Mouse (Mus musculus): ENCODE data around the gene Gpc6.
A peak's percentile ranks its signal among the peaks of the same experiment; 100 is the strongest.

Gene Gpc6

GRCm38 (mm10) chr14:116924876-116925601 is at the start of gene Gpc6:
Gene Gpc6 (plus strand): TSS chr14:116925315.
- peak; percentile 79 for DNase-seq (ENCODE audit: low spot score)

DNA sequence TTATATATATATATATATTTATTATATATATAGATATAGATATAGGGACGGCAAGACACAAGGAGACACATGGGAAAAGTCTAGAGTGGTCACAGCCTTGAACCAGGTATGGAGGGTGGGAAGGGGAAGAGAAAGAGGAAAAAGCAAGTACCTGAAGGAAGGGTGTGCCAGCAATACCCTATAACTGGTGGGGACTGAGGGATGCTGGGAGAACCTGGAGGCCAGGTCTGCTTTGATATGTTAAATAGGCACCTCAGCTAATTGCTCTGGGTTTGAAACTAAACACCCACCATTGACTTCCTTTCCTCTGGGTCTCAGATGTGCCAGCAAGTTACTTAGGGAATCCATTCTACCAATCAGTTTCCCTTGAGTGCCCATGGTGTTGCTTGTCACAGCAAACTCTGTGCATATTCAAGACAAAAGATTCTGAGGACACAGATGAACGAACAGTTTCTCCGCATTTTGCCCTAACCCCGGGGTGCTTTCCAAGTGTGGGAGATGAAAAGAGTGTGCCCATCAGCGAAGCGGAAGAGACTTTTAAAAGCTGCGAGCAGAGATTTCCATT is 42.6 kb upstream of the Gpc6 start:
- no peak for DNase-seq (ENCODE audit: low spot score)

GRCm38 (mm10) chr14:116894316-116894715 is 30.8 kb upstream of the Gpc6 start:
- no peak for DNase-seq (ENCODE audit: low spot score)

GRCm38 (mm10) chr14:116897971-116898370 is 27.1 kb upstream of the Gpc6 start:
- DNase-seq (ENCODE audit: low spot score): no peak

DNA sequence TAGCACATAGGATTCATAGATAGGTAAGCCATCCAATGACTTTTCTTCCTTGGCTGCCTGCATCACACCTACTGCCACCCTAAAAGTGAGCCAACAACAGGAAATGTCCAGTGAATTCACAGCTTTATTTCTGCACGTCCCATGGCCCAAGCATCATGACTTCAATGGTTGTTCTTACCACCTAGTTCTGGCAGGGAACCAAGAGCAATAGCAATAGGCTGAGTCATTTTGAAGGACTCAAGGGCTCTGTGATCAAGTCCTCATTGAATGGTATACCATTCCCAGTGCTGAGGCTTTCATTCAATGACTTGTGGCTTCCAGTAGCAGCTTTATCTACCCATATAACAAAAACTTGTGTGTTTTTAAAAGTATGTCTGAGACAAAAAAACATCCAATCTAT is 13.3 kb upstream of the Gpc6 start:
- no peak for DNase-seq (ENCODE audit: low spot score)

- no peak for DNase-seq (ENCODE audit: low spot score)
Observed at GRCm38 (mm10) chr14:116916874-116917273, 8.2 kb upstream of the Gpc6 start.

DNA sequence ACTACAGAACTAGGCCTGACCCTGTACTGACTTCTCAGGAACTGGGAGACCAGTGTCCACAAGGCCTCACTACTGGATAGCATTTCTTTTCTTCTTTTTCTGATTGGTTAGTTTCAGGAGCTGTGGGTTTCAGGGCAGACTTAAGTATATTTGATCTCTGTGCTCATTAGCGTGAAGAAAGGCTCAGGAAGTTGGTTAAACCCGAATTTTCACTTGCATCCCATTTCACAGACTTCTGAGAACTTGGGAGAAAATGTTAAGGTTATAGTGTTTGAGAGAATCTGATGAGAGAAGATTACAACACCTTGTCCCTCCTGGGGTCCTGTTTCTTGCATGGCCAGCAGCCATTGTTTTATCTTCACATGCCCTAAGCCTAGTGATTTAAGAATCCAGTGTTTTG is 849 bp upstream of the Gpc6 start:
- DNase-seq (ENCODE audit: low spot score): no peak

DNA sequence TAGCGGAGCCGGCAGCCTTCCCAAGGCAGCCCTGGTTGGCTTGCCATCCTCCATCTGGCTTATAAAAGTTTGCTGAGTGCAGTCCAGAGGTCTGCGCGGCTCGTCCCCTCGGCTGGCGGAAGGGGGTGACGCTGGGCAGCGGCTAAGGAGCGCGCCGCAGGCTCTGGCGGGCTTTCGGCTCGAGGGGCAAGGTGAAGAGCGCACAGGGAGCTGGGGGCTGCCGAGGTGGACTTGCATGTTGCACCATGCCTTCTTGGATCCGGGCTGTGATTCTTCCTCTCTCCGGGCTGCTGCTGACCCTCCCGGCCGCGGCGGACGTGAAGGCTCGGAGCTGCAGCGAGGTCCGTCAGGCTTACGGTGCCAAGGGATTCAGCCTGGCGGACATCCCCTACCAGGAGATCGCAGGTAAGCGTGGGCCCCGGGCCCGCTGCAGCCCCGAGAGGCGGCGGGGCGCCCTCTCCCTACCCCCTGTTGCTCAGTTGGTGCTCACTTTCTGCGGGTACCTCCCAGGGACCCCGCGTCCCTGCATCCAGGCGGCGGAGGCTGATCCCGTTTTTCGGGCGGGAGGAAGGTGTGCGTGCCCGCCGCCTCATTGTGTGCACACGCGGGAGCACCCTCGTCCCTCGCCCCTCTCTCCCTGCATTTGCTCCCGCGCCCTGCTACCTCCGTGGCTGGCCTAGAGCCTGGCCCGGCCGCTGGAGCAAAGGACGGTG is 732 bp downstream of the Gpc6 start:
- peak; percentile 35 for DNase-seq (ENCODE audit: low spot score)

- DNase-seq (ENCODE audit: low spot score): peak; percentile 51
Observed at GRCm38 (mm10) chr14:116926404-116927171, 1.5 kb downstream of the Gpc6 start.

DNA sequence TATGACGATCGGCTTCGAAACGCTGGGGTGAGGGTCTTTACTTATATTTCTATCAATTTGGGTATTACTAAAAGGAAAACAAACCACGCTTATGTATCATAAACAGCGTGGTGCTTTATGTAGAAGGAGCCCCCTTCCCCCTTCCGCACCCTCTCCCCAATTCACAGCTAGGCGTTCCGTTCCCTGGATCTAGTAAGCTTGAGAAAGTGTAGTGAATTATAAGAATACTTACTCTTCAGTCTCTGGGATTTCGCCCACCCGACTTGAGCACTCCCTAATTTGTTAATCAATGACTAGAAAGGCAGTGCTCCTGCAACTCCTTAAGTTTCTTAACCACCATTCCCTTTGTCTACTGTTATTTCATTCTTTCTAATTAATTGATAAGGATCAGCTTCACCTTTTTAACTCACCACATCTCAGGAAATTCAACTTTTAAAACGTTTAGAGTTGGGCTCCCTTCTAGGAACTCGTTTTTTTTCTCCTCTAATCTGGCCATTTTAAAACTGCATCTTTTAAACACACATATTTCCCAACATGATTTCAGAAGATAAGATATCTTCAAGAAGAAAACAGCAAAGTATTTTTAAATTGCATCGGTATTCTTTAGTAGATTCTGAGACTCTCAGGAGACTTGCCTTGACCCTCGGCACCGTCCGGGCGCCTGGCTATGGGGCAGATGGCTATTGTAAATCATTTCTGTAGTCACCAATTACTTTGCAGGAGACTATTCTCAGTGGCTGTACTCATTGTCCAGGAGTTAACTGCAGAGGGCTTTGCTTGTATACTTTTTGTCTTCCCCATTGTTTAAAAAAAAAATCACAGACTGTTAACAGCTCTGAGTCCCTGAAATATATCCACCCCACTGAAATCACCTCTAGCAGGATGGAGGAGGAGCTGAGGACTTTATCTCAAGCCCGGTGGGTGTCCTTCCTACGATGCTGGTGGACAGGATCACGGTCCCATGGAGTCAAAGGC is 2.5 kb downstream of the Gpc6 start:
- DNase-seq (ENCODE audit: low spot score): no peak

DNA sequence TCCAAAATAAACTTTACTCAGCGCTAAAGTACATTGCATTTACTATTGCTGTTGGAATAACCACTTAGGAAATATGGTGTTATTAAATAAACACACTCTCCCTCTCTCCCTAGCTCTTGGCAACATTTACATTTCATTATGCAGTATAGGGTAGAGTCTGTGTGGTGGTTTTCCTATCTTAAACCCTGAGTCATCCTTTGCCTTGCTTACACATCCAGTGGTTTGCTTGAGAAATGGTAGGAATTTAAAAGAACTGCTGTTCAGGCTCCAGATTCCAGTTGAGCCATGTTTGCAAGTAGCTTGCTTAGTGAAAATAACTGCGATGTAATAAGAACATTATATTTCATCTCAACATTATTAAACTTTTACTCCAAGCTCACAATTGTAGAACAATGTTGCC is 3.3 kb downstream of the Gpc6 start:
- DNase-seq (ENCODE audit: low spot score): no peak

DNA sequence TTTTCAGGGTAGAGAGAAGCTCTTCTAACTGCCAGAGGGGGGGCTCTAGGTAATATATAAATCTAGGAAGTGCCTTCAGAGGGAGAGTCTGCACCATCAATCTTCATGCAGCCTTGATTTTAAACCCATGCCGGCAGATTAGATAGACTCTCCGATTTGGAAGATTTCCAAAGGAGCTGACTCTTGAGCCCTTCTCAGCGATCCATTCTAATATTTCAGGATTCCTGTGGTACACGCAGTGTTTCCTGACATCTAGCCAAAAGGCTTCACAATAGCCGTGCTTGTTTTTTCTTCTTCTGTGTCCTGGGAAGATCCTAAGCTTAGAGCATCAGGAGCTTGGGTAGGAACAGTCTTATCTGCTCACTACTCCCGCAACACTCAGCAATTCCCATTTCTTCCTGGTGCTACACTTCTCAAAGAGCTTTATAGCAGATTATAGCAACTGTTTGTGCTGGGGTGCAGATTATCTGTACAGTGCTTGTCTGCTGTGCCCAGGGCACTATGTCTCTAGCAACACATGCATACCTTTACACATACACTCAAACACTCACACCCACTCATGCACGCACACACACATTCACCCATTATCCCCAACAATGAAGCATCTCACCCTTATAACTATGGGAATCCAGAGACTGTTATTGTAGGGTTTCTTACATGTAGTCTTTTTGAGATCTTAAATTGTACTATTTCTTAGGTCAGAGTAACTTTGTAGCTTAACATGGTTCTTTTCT is 3.8 kb downstream of the Gpc6 start:
- no peak for DNase-seq (ENCODE audit: low spot score)

GRCm38 (mm10) chr14:116933825-116934224 is 8.7 kb downstream of the Gpc6 start:
- no peak for DNase-seq (ENCODE audit: low spot score)

DNA sequence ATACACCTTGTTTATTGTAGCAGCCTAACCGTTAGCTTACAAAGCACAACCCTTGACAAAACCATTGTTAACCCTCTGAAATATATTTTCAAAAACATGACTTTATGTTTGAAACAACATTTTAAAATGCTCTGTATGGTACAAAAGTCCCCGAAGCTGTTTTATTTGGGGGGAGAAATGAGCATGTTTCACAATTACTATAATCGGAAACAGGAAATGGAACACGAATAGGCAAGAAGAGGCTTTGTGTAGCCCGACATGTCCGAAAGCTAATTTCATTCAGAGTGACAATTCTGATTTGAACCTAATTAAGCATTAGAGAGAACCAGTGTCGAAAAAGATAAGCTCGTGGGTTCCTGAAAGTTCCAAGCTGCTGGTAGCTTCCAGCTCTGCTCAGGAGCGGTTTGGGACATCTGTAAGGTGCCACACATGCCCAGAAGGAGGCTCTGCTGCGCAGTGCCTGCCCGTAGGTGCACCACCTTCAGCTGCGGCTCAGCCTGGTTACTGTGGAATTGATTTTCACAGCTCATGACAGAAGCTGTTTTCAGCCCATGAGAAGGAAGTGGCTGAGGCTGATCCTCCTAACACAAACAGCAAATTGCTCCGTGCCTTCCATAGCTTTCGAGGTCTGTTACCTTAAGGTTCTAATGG is 12.9 kb downstream of the Gpc6 start:
- no peak for DNase-seq (ENCODE audit: low spot score)

GRCm38 (mm10) chr14:116938735-116939134 is 13.6 kb downstream of the Gpc6 start:
- DNase-seq (ENCODE audit: low spot score): no peak

- no peak for DNase-seq (ENCODE audit: low spot score)
Observed at GRCm38 (mm10) chr14:116939561-116939960, 14.4 kb downstream of the Gpc6 start.

DNA sequence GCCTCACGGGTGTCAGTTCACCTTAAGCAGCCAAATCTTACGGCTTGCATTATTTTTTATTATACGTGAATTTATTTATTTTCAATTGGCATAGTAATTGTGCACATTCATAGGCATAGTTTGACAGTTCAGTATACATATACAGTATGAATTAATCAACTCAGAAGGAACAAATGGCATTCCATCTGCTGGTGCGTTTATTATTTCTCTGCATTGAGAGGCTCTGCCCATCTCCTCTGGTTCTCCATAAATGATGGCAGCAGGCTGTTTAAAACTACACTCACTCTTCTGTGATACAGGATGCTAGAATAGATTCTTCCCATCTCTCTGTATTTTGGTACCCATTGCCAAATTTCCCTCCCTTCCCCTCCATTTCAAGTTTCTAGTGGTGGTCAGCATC is 16.7 kb downstream of the Gpc6 start:
- DNase-seq (ENCODE audit: low spot score): no peak

DNA sequence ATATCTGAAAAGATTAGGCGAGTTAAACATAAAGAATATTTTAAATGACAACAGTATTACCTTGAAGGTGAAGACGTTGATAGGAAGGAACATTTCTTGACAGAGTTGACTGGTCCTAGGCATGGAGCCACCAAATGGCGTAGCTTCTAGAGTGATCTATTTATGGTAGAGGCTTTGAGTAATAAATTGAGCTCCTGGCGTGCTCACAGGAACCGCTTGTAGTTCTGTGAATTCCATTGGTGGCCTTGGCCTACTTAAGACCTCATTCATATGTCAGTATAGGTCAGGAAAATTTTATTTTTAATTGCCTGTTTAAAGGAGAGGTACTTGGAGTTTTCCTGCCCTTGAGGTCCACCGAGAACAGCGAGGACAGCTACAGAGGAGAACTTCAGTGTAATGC is 18.6 kb downstream of the Gpc6 start:
- DNase-seq (ENCODE audit: low spot score): no peak

DNA sequence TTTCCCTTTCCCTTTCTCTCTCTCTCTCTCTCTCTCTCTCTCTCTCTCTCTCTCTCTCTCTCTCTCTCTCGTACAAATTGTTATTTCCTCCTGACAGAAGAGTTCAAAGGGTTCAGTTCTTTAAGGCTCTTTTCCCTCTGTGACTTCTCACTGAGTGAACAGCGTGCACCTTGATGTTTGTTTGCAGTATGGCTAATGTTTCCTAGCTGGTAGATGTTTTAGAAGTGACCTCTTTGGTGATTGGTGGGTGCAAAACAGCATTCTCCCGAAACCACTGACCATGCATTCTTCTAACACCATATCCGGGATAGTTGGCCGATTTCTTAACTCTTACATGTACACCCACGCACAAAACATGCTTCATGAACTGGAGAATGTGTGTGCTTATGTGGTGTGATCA is 20.9 kb downstream of the Gpc6 start:
- no peak for DNase-seq (ENCODE audit: low spot score)

DNA sequence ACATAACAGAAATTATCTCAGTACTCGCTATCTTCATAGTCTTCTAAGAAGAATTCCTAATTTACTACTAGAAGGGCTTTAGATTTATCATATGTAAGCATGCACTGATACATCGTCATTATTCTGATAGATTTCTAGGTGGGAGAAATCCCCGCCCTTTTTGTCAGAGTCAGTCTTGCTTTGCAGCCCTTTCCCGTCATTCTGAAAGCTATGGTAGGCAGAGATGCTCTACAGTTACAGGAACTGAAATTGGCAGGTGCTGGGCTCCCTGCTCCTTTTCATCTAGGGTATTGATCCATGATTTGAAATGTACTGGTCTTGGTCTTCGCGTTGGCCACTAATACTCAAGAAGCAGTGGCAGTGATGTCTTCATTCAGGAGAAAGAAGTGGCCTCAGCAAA is 22.3 kb downstream of the Gpc6 start:
- no peak for DNase-seq (ENCODE audit: low spot score)

Measured in urinary bladder, postnatal 25 days (tissue).